Mouse (Mus musculus) adrenal gland, postnatal 14 days (tissue): ENCODE data around the gene Bbs1. TPM values are rescaled to one million over a fixed set of nuclear protein-coding genes. Genes with fewer than 3 reads are reported as not detected.
"Not testable (repeated sequence)": the region's sequence is repeated elsewhere in the genome, so short reads cannot be mapped to it uniquely, and the experiment has no call there.

Experiments
- DNase-seq: peaks from one replicate; pipeline ENCODE4 v3.0.0; 2021; ENCODE audit warnings: mixed read lengths
- total RNA-seq: library from RNA; stranded (reverse); gene quantifications from 2 replicates; pipeline ENCODE4 v1.2.3, GENCODE M21; 2021

The Bbs1 gene
- total RNA-seq, 1 experiment from 2014 or later, result 11.0 TPM

GRCm38 (mm10) chr19:4883961-4884360 is 22.5 kb downstream of the Bbs1 start:
- no peak for DNase-seq

GRCm38 (mm10) chr19:4879324-4879703 is 27.1 kb downstream of the Bbs1 start:
- DNase-seq, result no peak

GRCm38 (mm10) chr19:4878405-4879323 is 27.8 kb downstream of the Bbs1 start, which contains the start of gene Zdhhc24:
Gene Zdhhc24 (plus strand): TSS chr19:4878668.
- peak; percentile 98 for DNase-seq

GRCm38 (mm10) chr19:4877785-4878184 is 28.6 kb downstream of the Bbs1 start, which contains the start of gene Actn3:
Gene Actn3 (minus strand): TSS chr19:4877909.
- no peak for DNase-seq

- no peak for DNase-seq
Measured at GRCm38 (mm10) chr19:4876755-4877154, 29.7 kb downstream of the Bbs1 start.

- no peak for DNase-seq
Measured at GRCm38 (mm10) chr19:4876241-4876640, 30.2 kb downstream of the Bbs1 start.

- DNase-seq, result not testable (repeated sequence)
Measured at GRCm38 (mm10) chr19:4874613-4875012, 31.8 kb downstream of the Bbs1 start.

GRCm38 (mm10) chr19:4865147-4865546 is 41.3 kb downstream of the Bbs1 start:
- peak; percentile 65 for DNase-seq

GRCm38 (mm10) chr19:4863048-4863447 is 43.4 kb downstream of the Bbs1 start:
- no peak for DNase-seq

GRCm38 (mm10) chr19:4859081-4859480 is 47.3 kb downstream of the Bbs1 start:
- no peak for DNase-seq

GRCm38 (mm10) chr19:4855951-4856350 is 50.5 kb downstream of the Bbs1 start:
- peak; percentile 63 for DNase-seq

GRCm38 (mm10) chr19:4855470-4855820 is 51.0 kb downstream of the Bbs1 start:
- no peak for DNase-seq

- DNase-seq, result peak; percentile 97
Measured at GRCm38 (mm10) chr19:4854552-4855469, 51.6 kb downstream of the Bbs1 start, which contains the start of gene Ctsf. Gene Ctsf (plus strand): TSS chr19:4855130.

- no peak for DNase-seq
Measured at GRCm38 (mm10) chr19:4850281-4850680, 56.1 kb downstream of the Bbs1 start.

- no peak for DNase-seq
Measured at GRCm38 (mm10) chr19:4849800-4850199, 56.6 kb downstream of the Bbs1 start.

GRCm38 (mm10) chr19:4847490-4847889 is 58.9 kb downstream of the Bbs1 start:
- peak; percentile 50 for DNase-seq

- no peak for DNase-seq
Measured at GRCm38 (mm10) chr19:4845846-4846245, 60.6 kb downstream of the Bbs1 start.

GRCm38 (mm10) chr19:4842611-4843010 is 63.8 kb downstream of the Bbs1 start:
- DNase-seq, result no peak

- no peak for DNase-seq
Measured at GRCm38 (mm10) chr19:4840848-4841247, 65.6 kb downstream of the Bbs1 start.

- peak; percentile 99 for DNase-seq
Measured at GRCm38 (mm10) chr19:4839149-4839548, 67.3 kb downstream of the Bbs1 start, which contains the start of the genes Ccs and Ccdc87. Gene Ccs (minus strand): TSS chr19:4839332. Gene Ccdc87 (plus strand): TSS chr19:4839366.

GRCm38 (mm10) chr19:4838526-4839140 is 67.8 kb downstream of the Bbs1 start:
- no peak for DNase-seq

- no peak for DNase-seq
Measured at GRCm38 (mm10) chr19:4837049-4837448, 69.4 kb downstream of the Bbs1 start.
